Mouse (Mus musculus): ENCODE data around the gene Ccdc107. TPM values are rescaled to one million over a fixed set of nuclear protein-coding genes. Genes with fewer than 3 reads are reported as not detected.

Gene Ccdc107
- 10 to 100 TPM; 23.5 to 28.1 TPM for total RNA-seq (2021)

- DNase-seq (ENCODE audit: extremely low spot score in 1 of 2, low spot score in 1 of 2) = peak; percentile 73 to 84
Measured at GRCm38 (mm10) chr4:43492821-43493185, at the start of gene Ccdc107. Gene Ccdc107, plus strand, starts transcription at chr4:43492900.

- no peak for DNase-seq (ENCODE audit: extremely low spot score in 1 of 2, low spot score in 1 of 2)
Measured at GRCm38 (mm10) chr4:43443511-43443910, 49.2 kb upstream of the Ccdc107 start.

- DNase-seq (ENCODE audit: extremely low spot score in 1 of 2, low spot score in 1 of 2) = no peak
Measured at GRCm38 (mm10) chr4:43447251-43447650, 45.4 kb upstream of the Ccdc107 start.

- no peak for DNase-seq (ENCODE audit: extremely low spot score in 1 of 2, low spot score in 1 of 2)
Measured at GRCm38 (mm10) chr4:43448554-43448953, 44.1 kb upstream of the Ccdc107 start.

GRCm38 (mm10) chr4:43452315-43452714 is 40.4 kb upstream of the Ccdc107 start:
- no peak for DNase-seq (ENCODE audit: extremely low spot score in 1 of 2, low spot score in 1 of 2)

- DNase-seq (ENCODE audit: extremely low spot score in 1 of 2, low spot score in 1 of 2) = no peak
Measured at GRCm38 (mm10) chr4:43453413-43453812, 39.3 kb upstream of the Ccdc107 start.

- no peak for DNase-seq (ENCODE audit: extremely low spot score in 1 of 2, low spot score in 1 of 2)
Measured at GRCm38 (mm10) chr4:43454041-43454836, 38.5 kb upstream of the Ccdc107 start, which contains the start of gene Cd72. Gene Cd72, minus strand, starts transcription at chr4:43454628.

- no peak for DNase-seq (ENCODE audit: extremely low spot score in 1 of 2, low spot score in 1 of 2)
Measured at GRCm38 (mm10) chr4:43456470-43456869, 36.2 kb upstream of the Ccdc107 start.

GRCm38 (mm10) chr4:43457124-43457523 is 35.6 kb upstream of the Ccdc107 start:
- no peak for DNase-seq (ENCODE audit: extremely low spot score in 1 of 2, low spot score in 1 of 2)

- DNase-seq (ENCODE audit: extremely low spot score in 1 of 2, low spot score in 1 of 2) = no peak
Measured at GRCm38 (mm10) chr4:43463102-43463501, 29.6 kb upstream of the Ccdc107 start.

- no peak for DNase-seq (ENCODE audit: extremely low spot score in 1 of 2, low spot score in 1 of 2)
Measured at GRCm38 (mm10) chr4:43465935-43466334, 26.8 kb upstream of the Ccdc107 start.

GRCm38 (mm10) chr4:43466872-43467271 is 25.8 kb upstream of the Ccdc107 start:
- DNase-seq (ENCODE audit: extremely low spot score in 1 of 2, low spot score in 1 of 2) = no peak

GRCm38 (mm10) chr4:43470301-43470700 is 22.4 kb upstream of the Ccdc107 start:
- no peak for DNase-seq (ENCODE audit: extremely low spot score in 1 of 2, low spot score in 1 of 2)

- no peak for DNase-seq (ENCODE audit: extremely low spot score in 1 of 2, low spot score in 1 of 2)
Measured at GRCm38 (mm10) chr4:43473636-43474035, 19.1 kb upstream of the Ccdc107 start.

GRCm38 (mm10) chr4:43476604-43477003 is 16.1 kb upstream of the Ccdc107 start:
- DNase-seq (ENCODE audit: extremely low spot score in 1 of 2, low spot score in 1 of 2) = no peak

GRCm38 (mm10) chr4:43477857-43478533 is 14.7 kb upstream of the Ccdc107 start:
- peak; percentile 45 to 73 for DNase-seq (ENCODE audit: extremely low spot score in 1 of 2, low spot score in 1 of 2)

- no peak for DNase-seq (ENCODE audit: extremely low spot score in 1 of 2, low spot score in 1 of 2)
Measured at GRCm38 (mm10) chr4:43478534-43478858, 14.2 kb upstream of the Ccdc107 start.

GRCm38 (mm10) chr4:43478906-43479832 is 13.5 kb upstream of the Ccdc107 start:
- peak in 1 of 2 experiments; percentile 77 for DNase-seq (ENCODE audit: extremely low spot score in 1 of 2, low spot score in 1 of 2)

GRCm38 (mm10) chr4:43480985-43481384 is 11.7 kb upstream of the Ccdc107 start:
- DNase-seq (ENCODE audit: extremely low spot score in 1 of 2, low spot score in 1 of 2) = no peak

GRCm38 (mm10) chr4:43481894-43482456 is 10.7 kb upstream of the Ccdc107 start:
- no peak for DNase-seq (ENCODE audit: extremely low spot score in 1 of 2, low spot score in 1 of 2)

All from layer of hippocampus, postnatal 25 days (tissue).